Mouse (Mus musculus) forebrain, embryonic 14.5 days (tissue): ENCODE measurements around the gene Tmem151b. TPM values are rescaled to one million over a fixed set of nuclear protein-coding genes. Genes with fewer than 3 reads are reported as not detected.
A peak's percentile ranks its signal among the peaks of the same experiment; 100 is the strongest.

Experiments
- ATAC-seq: fragments of 200-750 bp; cut with Nextera tagmentation; 2 replicates; pipeline ENCODE4 v1.8.0; 2017; ENCODE audit warnings: mild to moderate bottlenecking, moderate library complexity
- DNase-seq: peaks from one replicate; pipeline ENCODE4 v3.0.0-alpha.2; 2015; ENCODE audit warnings: low spot score
- H3K27ac ChIP-seq: fragments of 300-500 bp; sonication (generic); 2 replicates; pipeline ENCODE4 v1.5.1; 2014; ENCODE audit warnings: low read depth, mild to moderate bottlenecking, control low read depth, low read length, moderate library complexity
- H3K27me3 ChIP-seq: fragments of 300-500 bp; sonication (generic); replicated peaks from 2 replicates; pipeline ENCODE4 v1.6.1; 2014; ENCODE audit warnings: low read length, control low read depth, mixed read lengths; ENCODE audit not compliant: control insufficient read depth, insufficient read depth
- H3K36me3 ChIP-seq: fragments of 300-500 bp; sonication (generic); 2 replicates; pipeline ENCODE4 v1.6.1; 2014; ENCODE audit warnings: low read length, control low read depth; ENCODE audit not compliant: control insufficient read depth, insufficient read depth
- H3K4me1 ChIP-seq: fragments of 300-500 bp; sonication (generic); 2 replicates; pipeline ENCODE4 v1.6.1; 2014; ENCODE audit warnings: antibody characterized with exemption, low read length, control low read depth; ENCODE audit not compliant: control insufficient read depth, insufficient read depth
- H3K4me2 ChIP-seq: fragments of 300-500 bp; sonication (generic); 2 replicates; pipeline ENCODE4 v1.6.1; 2014; ENCODE audit warnings: mild to moderate bottlenecking, control low read depth, low read length
- H3K4me3 ChIP-seq: fragments of 300-500 bp; sonication (generic); 2 replicates; pipeline ENCODE4 v1.5.1; 2014; ENCODE audit warnings: low read depth, low read length, control low read depth
- H3K9ac ChIP-seq: fragments of 300-500 bp; sonication (generic); 2 replicates; pipeline ENCODE4 v1.6.1; 2014; ENCODE audit warnings: mild to moderate bottlenecking, low read length, control low read depth, moderate library complexity
- H3K9me3 ChIP-seq: fragments of 300-500 bp; sonication (generic); replicated peaks from 2 replicates; pipeline ENCODE4 v1.6.1; 2016; ENCODE audit warnings: low read length, control low read depth, mixed read lengths; ENCODE audit not compliant: control insufficient read depth
- WGBS: fragments of 180-500 bp; shearing (Covaris S2); extraction: QIAGEN DNeasy Blood & Tissue Kit; methylation state at CpG from one replicate; pipeline ENCODE4 v1.1.7; 2014; 5-methylcytosine and 5-hydroxymethylcytosine counted together
- polyA plus RNA-seq: library from polyadenylated mRNA; unstranded; fragments of >200 nt; fragmentation: Nextera tagmentation; extraction: Ambion mirVana; gene quantifications from 2 replicates; pipeline ENCODE4 v1.2.1, GENCODE M21; 2014

Tmem151b gene
- polyA plus RNA-seq, result 19.2 and 21.2 TPM in 2 replicates

DNA sequence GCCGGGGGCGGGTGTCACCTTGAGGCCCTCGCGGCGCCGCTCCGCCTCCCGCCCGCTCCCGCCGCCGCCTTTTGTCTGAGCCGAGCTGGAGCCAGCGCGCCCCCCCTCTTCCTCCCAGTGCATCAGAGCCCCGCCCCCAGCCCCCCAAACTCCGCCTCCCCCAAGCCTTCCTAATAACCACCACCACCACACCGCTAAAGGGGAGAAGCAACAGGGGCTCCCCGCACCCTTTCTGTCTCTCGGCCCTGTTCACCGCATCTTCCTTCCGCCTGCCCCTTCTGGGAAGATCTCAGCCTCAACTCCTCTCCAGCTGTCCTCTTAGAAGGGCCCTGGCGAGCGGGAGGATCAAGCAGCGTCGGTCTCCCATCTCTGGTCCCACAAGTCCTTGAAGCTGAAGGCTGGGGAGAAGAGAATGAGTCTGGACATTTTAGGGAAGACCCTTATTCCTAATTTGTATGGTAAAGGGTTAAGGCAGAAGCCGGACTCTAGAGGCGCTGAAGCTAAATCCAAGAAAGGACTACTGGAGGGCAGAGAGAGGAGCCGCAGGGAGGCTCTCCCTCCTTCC is at the start of gene Tmem151b:
TSS of gene Tmem151b (minus strand) at position 61 of the 565 bp plus-strand sequence.
- Histone ChIP-seq H3K9ac (peak within 1 kb of the TSS; percentile 98), H3K4me3 (peak within 1 kb of the TSS; percentile 88), H3K27me3 (peaks cover 24% of the 10 kb centered on the region), H3K9me3 (no peaks in the 10 kb centered on the region), H3K36me3 (peaks cover 24% of the 10 kb centered on the region), H3K4me2 (peak within 1 kb of the TSS; percentile 63), H3K27ac (peak within 1 kb of the TSS; percentile 95), H3K4me1 (peaks cover 20% of the 10 kb centered on the region)
- DNase-seq (peak; percentile 84), ATAC-seq (peak; percentile 71)
- under 1% methylated on average over 11 of the region's 29 CpGs for WGBS

DNA sequence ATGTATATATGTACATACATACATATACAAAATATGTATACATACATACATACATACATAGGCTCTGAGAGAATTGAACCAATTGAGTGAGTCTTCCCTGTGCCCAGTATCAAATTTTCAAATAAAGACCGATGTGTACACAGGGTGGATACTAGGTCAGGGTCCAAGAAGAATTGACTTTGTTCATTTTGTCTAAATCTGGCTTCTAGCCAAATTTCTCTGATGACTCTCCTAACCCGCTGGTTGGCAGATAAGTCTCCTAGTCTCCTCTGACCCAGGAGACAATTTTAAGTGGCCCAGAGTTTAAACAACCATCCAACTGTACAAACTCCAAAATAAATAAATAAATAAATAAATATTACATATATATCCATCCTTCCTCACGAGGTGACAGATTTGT is 49.4 kb upstream of the Tmem151b start:
- Histone ChIP-seq H3K4me1 (peaks cover 19% of the 10 kb centered on the region; the same call in 1 of the 2 replicates), H3K4me2 (peak overlapping the region; percentile 55; the same call in 1 of the 2 replicates), H3K9ac (no peak overlapping the region), H3K9me3 (no peaks in the 10 kb centered on the region), H3K27me3 (peaks cover 30% of the 10 kb centered on the region), H3K27ac (no peak overlapping the region), H3K36me3 (no peaks in the 10 kb centered on the region), H3K4me3 (no peak overlapping the region)
- no peak for DNase-seq
- ATAC-seq, result no peak
- 42% methylated on average over 3 of the region's 3 CpGs for WGBS

DNA sequence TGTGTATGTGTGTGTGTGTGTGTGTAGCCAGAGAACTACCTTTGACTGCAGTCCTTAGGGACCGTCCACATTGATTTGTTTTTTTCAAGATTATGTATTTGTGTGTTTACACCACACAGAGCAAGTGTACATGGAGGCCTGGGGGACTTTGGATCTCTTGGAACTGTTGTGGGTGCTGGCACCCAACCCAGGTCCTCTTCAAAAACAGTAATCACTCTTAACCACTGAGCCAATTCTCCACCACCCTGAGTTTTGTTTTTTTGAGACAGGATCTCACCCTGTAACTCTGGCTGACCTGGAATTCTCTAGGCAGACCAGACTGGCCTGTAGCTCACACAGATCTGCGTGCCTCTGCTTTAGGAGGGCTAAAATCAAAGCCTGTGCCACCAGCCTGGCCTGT is 48.9 kb upstream of the Tmem151b start:
- Histone ChIP-seq H3K27ac (no peak overlapping the region), H3K36me3 (no peaks in the 10 kb centered on the region), H3K9me3 (no peaks in the 10 kb centered on the region), H3K4me1 (peaks cover 19% of the 10 kb centered on the region; the same call in 1 of the 2 replicates), H3K9ac (no peak overlapping the region), H3K4me2 (no peak overlapping the region), H3K4me3 (no peak overlapping the region), H3K27me3 (peaks cover 30% of the 10 kb centered on the region)
- WGBS, result 91% methylated on average over 2 of the region's 2 CpGs
- ATAC-seq (no peak), DNase-seq (no peak)

DNA sequence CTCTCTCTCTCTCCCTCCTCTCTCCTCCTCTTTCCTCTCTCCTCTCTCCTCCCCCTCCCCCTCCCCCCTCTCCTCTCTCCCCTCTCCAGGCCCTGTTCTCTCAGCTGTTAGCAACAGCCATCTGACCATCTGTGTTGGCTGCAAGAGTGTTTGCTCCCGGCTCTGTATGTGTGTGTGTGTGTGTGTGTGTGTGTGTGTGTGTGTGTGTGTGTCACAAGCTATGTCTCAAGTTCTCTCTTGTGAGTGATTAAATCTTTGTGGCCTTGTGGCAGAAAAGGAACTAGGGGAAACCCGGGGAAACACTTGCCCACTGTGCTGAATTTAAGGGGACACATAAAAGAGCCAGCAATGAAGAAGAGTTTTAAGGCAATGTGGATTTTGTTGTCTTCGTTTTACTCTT is 48.3 kb upstream of the Tmem151b start:
- H3K4me3 ChIP-seq, result no peak overlapping the region
- H3K36me3 ChIP-seq, result no peaks in the 10 kb centered on the region
- no peak for ATAC-seq
- H3K4me1 ChIP-seq, result peaks cover 19% of the 10 kb centered on the region; the same call in 1 of the 2 replicates
- H3K27ac ChIP-seq, result no peak overlapping the region
- 35% methylated on average over 3 of the region's 3 CpGs for WGBS
- H3K9ac ChIP-seq, result no peak overlapping the region
- peaks cover 30% of the 10 kb centered on the region for H3K27me3 ChIP-seq
- DNase-seq, result peak; percentile 75
- no peaks in the 10 kb centered on the region for H3K9me3 ChIP-seq
- no peak overlapping the region for H3K4me2 ChIP-seq

DNA sequence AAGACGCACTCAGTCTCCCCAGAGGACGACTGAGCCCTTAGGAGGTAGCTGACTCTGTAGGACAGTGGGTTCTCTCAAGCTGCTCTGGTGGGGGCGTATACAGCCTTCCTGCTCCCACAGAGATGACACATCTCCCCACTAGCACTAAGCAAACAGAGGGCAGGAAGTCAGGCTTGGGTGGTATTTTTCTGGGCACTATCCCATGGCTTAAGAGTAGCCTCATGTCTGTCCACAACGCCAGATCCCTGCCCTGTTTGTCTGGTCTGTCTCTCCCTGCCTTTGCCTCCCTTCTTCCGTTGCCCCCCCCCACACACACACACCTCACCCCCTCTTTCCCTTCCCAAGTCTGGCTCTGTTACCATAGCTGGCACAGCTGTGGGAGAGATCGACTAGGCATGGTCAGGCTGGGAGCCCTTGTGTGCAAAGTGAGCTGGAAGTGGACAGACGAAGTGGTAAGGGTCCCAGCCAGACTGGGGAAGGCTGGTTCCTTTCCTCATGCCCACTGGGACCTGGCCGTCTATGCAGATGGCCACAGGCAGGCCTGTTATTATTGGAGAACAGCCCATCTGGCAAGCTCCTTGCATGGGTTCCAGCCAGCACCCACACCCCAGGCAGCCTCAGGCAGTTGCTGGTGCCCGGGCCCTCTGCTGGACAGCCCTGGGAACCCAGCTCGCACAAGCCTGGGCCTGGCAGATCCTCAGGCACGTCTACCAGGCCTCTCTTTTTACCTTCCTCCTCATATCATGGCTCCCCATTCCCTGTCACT is 47.3 kb upstream of the Tmem151b start:
- ATAC-seq, result peak; percentile 69
- WGBS, result 25% methylated on average over 11 of the region's 11 CpGs
- Histone ChIP-seq H3K27ac (peak overlapping the region; percentile 78), H3K4me2 (no peak overlapping the region), H3K4me3 (no peak overlapping the region), H3K9me3 (no peaks in the 10 kb centered on the region), H3K36me3 (no peaks in the 10 kb centered on the region), H3K4me1 (peaks cover 19% of the 10 kb centered on the region; the same call in 1 of the 2 replicates), H3K27me3 (peaks cover 27% of the 10 kb centered on the region), H3K9ac (no peak overlapping the region)
- DNase-seq, result peak; percentile 72

DNA sequence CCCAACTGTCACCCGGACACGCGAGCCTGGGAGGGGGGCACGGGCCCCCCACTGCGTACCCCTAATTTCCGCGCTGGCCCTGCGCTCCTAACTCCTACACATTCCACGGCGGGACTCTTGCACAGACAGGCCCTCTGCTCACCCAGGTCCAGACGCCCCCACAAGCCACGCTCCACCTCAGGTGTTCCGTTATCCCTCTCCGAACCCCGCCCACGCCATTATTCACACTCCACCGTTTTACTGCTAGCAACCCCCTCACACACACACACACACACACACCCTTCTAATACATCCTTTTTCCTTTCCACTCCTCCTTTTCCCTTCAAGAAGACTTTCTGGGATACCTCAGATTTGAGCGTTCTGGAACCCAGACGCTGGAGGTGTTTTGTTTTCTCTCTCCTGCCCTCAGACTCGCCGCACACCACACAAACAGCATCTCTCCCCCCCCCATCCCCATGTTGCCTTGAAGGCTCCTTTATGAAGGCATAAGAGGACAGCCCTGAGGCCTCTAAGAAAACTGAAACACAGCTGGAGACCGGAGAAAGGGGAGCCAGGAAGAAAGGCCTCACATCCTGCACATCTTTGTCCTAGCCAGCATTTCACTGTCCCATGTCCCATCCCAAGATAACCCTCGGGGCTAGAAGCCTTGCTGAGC is 46.4 kb upstream of the Tmem151b start:
- ATAC-seq (peak; percentile 19), DNase-seq (no peak)
- 3% methylated on average over 23 of the region's 23 CpGs for WGBS

DNA sequence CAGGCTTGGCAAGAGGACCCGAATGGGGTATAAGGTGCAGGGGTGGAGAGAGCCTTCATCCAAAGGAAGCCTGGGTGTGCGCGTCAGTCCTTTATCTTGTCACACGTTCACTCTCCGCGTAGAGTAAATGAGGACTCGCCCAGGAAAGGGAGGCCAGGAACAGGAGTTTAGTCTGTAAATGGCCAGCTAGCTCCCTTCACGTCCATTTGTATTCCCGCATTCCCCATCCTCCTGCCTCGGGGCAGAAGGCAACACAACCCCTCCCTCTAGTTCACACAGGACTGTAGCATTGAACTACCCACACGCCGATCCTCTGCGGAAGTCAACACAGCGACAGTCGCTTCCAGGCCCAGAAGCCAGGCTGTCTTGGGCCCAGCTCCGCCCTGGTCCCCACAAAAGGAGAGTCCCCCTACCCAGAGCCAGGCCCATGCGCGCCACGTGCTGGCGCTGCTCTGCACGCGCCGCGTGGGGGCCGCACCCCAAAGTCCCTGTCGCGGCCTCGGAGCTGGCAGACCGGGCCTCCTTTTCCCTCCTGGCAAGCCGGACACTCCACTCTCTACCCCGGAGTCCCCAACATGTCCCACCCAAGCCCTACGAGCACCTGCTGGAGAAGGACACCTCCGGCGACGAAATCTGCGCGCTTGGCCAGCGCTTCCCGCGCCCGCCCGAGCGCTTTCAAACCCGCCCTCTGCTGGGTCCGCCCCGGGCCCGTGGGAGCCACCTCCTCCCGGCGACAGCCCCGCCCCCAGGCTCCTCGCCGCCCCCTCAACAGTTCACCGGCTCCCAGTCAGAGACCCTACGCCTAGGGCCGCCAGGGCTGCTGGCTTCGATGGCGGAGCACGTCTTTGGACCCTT is 45.6 kb upstream of the Tmem151b start:
- peak overlapping the region; percentile 58 for H3K9ac ChIP-seq
- no peaks in the 10 kb centered on the region for H3K36me3 ChIP-seq
- H3K4me3 ChIP-seq, result peak overlapping the region; percentile 34
- ATAC-seq, result peak; percentile 80
- H3K4me1 ChIP-seq, result peaks cover 19% of the 10 kb centered on the region; the same call in 1 of the 2 replicates
- H3K9me3 ChIP-seq, result no peaks in the 10 kb centered on the region
- DNase-seq, result peak; percentile 70
- peaks cover 10% of the 10 kb centered on the region; the same call in 1 of the 2 replicates for H3K27me3 ChIP-seq
- H3K4me2 ChIP-seq, result peak overlapping the region; percentile 63
- WGBS, result 3% methylated on average over 50 of the region's 58 CpGs
- 0 out of 2 replicates have a peak overlapping the region, but pooled peaks have one; percentile 30 for H3K27ac ChIP-seq

More for the DNA sequence above, 46.4 kb upstream of the Tmem151b start:
- H3K4me1 ChIP-seq, result peaks cover 19% of the 10 kb centered on the region; the same call in 1 of the 2 replicates
- peaks cover 18% of the 10 kb centered on the region for H3K27me3 ChIP-seq
- peak overlapping the region; percentile 78; the same call in 1 of the 2 replicates for H3K27ac ChIP-seq
- peak overlapping the region; percentile 63 for H3K4me2 ChIP-seq
- no peaks in the 10 kb centered on the region for H3K36me3 ChIP-seq
- peak overlapping the region; percentile 58 for H3K9ac ChIP-seq
- H3K9me3 ChIP-seq, result no peaks in the 10 kb centered on the region
- H3K4me3 ChIP-seq, result peak overlapping the region; percentile 34

DNA sequence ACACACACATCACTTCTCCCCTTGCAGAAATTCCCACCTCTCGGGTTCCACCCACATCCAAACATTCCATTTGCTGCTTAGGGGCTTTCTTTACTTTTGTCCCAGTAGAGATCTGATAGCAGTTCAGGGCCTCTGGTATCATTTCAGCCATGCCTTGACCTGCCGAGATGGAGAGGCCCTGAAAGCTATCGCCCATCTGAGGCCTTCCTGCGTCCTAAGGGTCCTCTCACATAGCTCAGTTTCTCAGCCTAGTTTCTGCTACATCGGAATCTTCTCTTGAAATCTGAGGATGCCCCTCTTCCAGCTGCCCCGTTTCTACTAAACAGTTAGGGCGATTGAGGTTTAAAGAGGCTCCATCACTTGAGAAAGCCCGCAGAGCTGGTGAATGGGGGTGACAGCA is 44.7 kb upstream of the Tmem151b start:
- H3K27me3 ChIP-seq, result peaks cover 5% of the 10 kb centered on the region; the same call in 1 of the 2 replicates

More for the DNA sequence above, 44.7 kb upstream of the Tmem151b start:
- no peaks in the 10 kb centered on the region for H3K36me3 ChIP-seq
- H3K4me1 ChIP-seq, result peaks cover 14% of the 10 kb centered on the region; the same call in 1 of the 2 replicates
- H3K27ac ChIP-seq, result no peak overlapping the region
- ATAC-seq (no peak), DNase-seq (no peak)
- 48% methylated on average over 8 of the region's 8 CpGs for WGBS
- peak overlapping the region; percentile 63 for H3K4me2 ChIP-seq
- peak overlapping the region; percentile 34; the same call in 1 of the 2 replicates for H3K4me3 ChIP-seq
- no peaks in the 10 kb centered on the region for H3K9me3 ChIP-seq
- H3K9ac ChIP-seq, result peak overlapping the region; percentile 58; the same call in 1 of the 2 replicates
